Mouse (Mus musculus) megakaryocyte progenitor cell, adult 5-6 weeks (primary cell): ENCODE measurements around the gene Plxna4. TPM values are rescaled to one million over a fixed set of nuclear protein-coding genes. Genes with fewer than 3 reads are reported as not detected.

Experiments used
- ATAC-seq: replicated peaks from 2 replicates; pipeline ENCODE4 v1.8.0; 2016; ENCODE audit warnings: mild to moderate bottlenecking, moderate TSS enrichment, inconsistent platforms; ENCODE audit not compliant: poor library complexity
- total RNA-seq, 2 experiments: library from RNA; stranded (forward) in 1 of 2; stranded (reverse) in 1 of 2; fragments of 157-497, 149-512 nt in 1 of 2; fragments of 200-1000 nt in 1 of 2; gene quantifications; 2 replicates each; pipeline versions ENCODE4 v1.2.3 to v1.2.4; 2015 to 2017

Plxna4 gene
- total RNA-seq (2015) (0.05 TPM in 1 of 2 replicates, not detected in the other), total RNA-seq (2017) (under 0.01 and 0.14 TPM in 2 replicates)

DNA sequence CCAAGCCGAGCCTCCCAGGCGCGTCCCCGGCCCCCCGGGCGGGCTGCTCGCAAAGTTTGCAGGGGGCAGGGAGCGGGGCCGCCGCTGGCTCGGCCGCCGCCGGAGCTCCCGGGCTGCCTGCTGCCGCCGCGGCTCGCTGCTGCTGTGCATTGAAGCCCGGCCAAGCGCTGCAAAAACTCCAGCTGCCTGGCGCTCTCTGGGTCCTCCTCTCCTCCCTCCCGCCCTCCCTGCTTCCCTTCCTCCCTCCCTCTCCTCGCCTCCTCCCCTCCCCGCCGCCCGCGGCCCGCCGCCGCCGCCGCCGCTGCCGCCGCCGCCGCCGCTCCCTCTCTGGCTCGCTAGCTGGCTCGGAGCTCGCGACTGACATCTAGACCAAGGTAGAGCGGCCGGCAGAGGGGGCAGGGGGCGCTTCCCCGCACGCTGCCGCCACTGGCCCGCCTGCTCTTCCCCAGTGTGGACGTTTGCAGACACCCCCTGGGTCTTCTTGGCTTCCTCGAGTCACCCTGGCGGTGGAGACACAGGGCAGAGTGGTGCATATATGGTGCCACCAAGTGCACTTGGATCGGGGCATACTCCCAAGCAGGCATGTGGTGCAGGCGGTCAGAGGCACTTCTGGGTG lies at the start of gene Plxna4:
Gene Plxna4, minus strand, starts transcription at position 137 of the 616 bp plus-strand sequence.
- peak; percentile 35; the same call in 1 of the 2 replicates for ATAC-seq

DNA sequence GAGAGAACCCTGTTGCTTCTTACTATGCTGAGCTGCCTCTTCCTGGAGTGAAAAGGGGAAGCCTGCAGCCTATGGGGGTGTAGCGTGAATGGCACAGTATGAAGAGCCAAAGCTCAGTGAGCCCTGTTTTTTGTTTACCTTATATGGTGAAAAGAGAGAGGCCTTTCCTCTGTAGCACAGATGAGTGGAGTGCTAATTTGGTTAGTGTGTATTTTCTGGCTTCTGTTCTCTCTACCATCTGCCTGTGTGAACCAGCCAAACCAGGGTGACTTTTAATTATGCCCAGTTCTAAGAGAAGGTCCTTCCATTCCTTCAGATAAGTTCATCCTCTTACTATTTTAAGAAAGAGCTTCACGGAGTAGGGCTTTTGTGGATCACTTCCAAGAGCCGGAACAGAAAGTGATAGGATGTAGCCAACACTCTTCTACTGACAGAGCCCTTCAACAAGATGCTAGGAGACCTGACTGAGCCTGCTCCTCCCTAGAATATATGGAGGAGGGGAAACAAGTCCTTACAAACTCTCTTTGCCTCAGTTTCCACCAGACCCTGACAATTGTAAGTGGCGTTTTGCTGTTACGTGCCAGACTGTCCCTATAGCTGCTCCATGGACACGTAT lies 49.7 kb upstream of the Plxna4 start:
- ATAC-seq = no peak

DNA sequence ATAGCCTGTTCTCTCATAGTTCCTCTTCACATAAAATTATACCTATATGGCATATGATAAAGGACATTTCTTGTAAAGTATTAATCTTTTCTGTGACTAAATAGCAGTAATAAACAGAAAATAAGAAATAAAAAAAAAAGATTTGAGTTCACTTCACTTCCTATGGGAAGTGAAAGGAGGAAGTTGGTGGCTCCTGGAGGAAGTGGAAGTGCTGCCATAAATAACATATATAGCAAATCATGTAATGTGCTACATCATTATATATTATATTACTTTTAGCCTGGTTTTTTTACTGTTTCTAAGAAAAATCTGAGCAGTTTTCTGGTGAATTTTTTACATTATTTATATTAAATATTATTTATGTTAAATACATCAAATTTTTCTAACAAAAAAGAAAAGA lies 22.7 kb upstream of the Plxna4 start:
- no peak for ATAC-seq

DNA sequence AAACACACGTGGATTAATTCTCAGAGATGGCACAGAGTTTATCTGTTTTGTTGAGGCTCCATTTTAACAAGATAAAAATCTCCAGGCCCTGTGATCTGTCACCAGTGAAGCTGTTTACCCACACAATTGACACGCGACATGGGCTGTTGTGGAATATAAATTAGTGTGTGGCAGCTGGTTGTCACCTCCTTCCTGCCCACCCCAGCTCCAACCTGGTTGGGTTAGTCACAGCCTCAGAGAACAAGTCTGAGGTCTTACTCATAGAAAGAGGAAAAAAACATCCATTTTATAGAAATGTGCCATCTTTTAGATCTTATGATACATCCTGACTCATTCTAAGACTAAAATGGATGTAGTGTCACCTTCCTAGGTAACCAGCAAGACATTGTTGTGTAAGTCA lies 18.8 kb upstream of the Plxna4 start:
- no peak for ATAC-seq

DNA sequence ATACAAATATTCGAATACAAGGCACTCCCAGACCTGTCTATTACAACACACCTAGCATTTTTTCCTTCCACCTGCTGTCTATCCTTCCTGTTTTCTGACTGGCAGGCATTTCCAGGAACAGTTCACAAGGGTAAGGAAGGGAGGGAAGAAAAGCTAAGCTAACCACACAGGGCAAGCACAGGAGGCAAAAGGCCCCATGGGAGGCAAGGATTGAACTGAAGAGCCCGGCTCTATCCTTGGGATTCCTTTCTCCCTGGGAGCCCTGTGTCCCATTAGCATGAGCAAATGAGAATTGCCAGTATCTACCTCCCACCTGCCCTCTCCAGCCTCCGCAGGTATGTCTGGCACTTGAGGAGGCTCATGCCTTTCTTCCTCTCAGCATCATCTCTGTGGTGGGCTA lies 17.6 kb upstream of the Plxna4 start:
- ATAC-seq = no peak

DNA sequence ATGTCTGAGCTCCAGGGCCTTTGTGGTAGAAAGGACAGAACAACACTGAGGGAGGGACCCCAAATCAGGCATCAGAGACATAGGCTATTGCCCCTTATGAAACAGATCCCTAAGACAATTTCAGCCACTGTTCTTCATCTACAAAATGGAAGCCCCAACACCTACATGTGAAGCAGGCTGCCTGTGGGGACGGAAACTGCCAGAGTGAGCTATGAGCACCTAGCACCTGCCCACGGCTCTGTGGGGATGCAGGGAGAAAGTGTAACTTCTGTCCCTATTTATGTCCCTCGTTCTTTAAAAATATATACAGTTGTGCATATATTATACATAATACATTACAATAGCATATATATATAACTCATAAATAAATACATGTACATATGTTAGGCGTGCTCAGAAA lies 16.9 kb upstream of the Plxna4 start:
- ATAC-seq = no peak

DNA sequence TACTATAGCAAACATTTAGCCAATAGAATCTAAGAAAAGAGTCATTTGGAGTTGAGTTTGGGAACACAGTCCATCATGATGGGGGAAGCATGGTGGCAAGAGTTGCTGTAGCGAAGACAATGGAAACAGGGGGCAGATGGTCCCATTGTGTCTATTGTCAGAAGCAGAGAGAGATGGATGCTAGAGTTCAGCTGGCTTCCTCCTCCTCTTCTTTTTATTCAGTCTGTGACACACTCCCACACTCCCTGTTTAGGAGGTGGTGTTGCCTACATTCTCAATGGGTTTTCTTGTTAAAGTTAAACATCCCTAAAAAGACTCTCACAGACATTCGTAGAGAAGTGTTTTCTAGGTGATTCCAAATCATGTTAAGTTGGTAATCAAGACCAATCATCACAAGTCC lies 14.1 kb upstream of the Plxna4 start:
- no peak for ATAC-seq

DNA sequence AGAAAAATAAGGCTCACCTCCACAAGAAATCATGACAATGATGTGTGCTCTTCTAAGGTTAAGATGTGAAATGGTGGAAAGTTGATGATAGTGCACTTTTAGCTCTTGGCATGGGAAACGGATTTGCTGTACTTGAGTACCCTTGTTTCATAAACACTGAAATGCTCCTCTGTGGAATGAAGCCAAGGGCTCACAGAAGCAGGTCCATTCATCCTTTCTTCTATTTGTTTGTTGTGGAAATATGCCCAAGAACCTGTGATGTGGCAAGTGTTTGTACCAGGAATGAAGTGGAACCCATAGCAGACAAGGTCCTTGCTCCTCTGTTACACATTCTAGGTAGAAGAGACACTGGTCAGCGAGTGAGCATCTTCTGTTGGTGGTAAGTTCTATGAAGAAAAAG lies 13.3 kb upstream of the Plxna4 start:
- ATAC-seq = no peak

DNA sequence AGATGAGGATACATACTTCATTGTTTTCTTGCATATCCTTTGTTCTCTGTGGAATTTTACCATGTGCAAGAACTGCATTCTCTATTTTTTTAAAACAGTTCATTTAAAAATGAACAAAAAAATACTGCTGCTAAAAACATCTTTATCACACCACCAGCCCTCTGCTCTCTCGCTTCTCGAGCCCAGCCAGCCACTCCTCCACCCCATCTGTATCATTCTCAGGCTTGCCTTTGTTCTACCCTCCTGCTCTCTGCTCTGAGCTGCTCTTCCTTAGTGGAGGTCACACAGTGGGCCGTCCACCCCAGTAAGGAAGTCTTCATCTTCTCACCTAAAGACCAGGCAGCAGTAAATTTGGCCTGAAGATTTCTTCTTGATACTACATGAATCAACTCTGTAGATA lies 7.6 kb upstream of the Plxna4 start:
- ATAC-seq = no peak

DNA sequence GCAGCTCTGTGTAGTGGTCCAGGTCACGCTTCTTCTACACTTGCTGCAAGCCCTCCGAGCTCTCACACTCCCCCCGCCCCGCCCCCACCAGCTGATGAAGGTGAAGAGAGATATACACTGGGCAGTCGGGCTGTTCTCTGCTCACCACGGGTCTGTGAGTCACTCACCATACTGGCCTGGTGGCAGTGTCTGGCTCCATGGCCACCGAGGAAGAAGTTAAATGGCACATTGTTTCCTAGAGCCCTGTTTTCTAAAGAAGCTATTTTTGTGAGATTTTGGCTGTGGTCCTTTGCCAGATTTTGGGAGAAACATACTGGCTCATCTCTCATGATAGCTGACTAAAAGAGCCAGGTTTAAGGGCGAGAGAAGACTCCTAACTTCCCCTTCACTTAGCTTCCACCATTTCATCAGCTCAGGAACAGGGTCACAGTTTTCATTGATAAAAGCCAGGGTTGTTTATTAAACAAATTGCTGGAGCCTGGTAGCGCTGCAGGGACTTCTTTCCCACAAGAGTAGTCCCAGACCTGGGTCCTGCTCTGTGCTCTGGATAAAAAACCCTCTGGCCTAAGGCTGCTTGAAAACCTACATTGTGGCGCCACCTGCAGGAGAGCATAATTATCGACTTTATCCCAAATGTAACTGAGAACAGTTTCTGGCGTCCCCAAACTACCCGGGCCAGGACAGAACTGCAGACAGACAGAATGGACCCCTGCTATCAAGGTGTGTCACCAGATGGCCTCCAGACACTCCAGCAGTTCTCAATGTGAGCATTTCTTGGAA lies 3.2 kb upstream of the Plxna4 start:
- peak; percentile 71 for ATAC-seq

DNA sequence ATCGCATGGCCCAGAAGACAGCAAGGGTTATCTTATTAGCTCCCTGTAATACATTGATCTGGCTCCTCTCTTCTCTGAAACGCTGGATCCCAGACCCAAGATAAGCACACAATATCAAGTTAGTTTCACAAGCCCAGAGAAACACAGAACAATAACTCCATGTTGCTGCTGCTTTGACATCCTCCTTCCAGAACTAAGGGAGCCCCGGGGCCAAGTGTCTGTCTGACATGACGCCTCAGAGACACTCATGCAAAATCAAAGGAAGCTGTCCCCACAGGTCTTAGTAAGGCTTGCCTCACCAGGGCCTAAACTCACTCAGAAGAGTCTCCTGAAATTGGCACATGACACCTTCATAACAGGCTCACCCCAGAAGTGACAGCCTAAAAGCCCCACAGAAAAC lies 1.6 kb upstream of the Plxna4 start:
- no peak for ATAC-seq

DNA sequence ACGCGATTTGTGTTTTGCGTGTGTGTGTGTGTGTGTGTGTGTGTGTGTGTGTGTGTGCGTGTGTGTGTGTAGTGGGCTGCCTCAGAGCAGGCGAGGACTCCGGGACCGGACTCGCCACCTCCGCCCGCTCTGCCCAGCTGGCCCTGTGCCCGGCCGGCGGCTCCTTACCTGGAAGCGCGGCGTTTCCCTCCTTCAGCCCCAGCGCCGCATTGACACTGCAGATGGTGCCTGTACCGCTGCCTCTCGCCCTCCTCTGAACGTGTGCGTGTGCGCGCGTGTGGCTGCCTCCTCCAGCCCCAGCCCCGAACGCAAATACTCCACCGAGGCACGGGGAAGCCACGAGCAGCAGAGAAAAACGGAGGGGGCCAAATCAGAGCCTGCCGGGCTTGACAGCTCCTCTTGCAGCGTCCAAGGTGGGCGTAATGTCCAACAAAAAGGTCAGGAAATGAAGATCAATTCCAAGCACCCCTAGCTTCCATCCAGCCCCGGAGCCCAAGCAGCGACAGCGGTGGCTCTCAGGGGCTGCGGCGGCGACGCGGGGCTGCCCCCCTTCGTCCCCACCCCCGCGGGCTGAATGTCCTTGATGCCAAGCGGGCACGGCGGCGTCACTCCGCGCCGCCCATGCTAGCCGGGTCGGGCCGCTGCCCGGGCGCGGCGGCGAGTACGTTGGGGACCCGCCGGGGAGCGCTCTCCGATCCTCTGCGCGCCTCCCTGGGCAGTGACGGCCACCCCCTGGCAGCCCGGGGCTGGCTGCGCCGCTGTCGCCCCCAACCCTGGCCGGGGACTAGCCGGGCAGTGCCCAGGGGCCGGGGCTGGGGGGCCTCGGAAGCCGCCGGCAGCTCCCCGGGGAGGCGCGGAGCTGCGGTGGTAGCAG lies 619 bp downstream of the Plxna4 start:
- no peak for ATAC-seq

DNA sequence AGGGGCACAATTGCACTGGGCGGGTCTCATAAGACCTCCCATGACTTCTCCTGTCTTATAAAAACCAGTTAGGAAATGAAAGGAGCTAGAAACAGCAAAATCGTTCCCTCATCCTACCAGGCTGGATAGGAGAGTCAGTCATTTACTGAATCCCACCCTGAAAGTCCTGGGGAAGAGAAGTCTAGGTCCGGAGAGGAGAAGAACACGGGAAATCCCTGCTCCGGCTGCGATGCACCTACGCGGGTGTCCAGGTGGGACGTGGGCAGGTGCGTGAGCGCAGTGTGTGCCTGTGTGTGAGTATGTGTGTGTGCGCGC lies 1.2 kb downstream of the Plxna4 start:
- no peak for ATAC-seq

DNA sequence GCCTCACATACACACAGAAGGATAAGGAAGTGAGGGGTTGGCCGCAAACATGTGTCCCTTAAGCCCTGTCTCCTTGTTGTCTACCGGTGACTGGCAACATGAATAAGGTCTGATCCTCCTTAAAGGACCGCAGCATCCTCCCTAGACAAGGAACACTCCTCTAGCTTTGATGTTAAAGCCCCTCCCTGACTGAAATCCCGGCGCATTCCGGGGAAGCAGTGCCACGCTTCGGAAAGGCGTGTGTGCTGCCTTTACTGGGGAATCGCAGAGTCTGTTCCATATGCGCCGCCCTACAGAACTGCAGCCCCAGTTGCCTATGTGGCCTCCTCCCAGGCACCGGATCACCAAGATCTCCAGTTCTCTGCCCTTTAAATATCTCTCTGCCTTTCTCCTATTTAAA lies 1.6 kb downstream of the Plxna4 start:
- ATAC-seq = peak; percentile 33; the same call in 1 of the 2 replicates

DNA sequence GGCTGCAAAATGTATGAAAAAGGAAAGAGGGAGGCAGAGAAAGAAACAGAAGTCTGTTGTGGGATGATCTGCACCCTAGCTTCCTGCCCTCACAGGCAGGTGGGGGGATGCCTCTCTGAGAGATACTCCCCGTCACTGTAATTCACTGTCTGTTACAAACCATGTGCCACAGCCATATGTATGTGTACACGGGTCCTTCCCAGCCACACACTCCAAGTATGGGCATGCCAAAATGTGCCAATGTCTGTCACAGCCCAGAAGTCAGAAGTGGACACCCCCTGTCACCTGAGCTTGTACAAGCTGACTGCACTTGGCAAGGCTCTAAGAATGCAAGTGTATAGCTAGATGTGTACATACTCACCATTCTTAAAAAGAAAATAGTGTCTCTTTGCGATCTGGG lies 2.8 kb downstream of the Plxna4 start:
- no peak for ATAC-seq

DNA sequence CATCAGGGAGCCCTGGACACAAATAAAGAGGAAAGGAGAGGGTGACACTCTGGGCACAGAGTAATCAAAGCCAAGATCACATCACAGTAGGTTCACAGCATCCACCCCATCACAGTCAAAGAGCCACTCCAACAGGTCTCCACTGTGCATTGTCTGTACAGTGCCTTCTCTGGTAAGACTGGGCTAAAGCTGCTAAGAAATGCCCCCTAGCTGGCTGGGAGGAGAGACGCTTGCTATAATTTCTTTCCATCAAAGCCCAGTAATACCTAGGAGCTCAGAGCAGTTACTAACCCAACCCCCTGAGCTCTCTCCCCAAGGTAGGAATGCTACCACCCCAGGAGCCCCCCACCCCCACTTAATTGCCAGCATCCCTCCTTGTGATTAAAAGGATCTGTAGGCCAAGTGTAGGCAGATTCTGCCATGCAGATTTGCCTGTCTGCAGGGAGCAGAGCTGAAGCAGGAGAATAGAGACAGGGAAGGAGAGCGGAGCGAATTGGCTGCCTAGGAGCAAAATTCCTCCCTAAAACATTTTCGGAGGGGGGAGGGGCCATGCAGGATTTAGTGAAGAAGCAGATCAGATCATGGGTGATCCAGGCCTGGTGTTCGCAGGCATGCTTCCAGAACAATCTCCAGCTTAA lies 3.6 kb downstream of the Plxna4 start:
- ATAC-seq = no peak

DNA sequence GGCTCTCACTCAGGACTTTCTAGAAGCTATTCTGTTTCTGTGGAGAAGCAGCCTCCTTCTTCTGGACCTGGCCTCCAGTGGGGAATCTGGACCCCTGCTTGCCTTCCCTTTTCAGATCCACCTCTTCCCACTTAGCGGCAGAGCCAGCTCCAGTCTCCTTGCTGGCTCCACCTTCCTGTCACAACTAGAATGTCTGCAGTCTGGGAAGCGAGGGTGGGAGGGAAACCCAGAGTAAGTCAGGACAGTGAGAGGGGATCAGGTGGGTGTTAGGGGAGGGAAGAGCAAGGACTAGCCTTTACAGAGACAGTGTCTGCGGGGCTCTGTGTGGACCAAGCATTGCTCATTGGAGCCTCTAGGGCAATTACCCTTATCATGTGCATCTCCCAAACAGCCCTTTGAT lies 4.4 kb downstream of the Plxna4 start:
- no peak for ATAC-seq

DNA sequence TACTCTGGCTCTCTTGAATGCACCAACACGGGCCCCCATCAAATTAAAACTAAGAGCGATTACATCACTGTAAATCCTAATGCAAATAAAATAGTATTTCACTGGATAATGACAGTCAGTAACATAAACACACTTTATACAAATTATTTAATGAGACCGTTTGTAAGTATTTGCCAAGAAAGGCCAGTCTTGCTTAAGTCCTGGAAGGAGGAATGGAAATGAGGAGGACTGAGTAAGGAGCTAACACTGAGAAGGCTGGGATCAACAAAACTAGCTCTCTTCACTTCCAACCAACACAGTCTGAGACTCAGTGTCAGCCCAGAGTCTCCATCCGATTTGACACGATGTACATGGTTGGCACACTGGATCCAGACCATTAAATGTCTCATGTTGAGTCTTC lies 16.5 kb downstream of the Plxna4 start:
- ATAC-seq = no peak

DNA sequence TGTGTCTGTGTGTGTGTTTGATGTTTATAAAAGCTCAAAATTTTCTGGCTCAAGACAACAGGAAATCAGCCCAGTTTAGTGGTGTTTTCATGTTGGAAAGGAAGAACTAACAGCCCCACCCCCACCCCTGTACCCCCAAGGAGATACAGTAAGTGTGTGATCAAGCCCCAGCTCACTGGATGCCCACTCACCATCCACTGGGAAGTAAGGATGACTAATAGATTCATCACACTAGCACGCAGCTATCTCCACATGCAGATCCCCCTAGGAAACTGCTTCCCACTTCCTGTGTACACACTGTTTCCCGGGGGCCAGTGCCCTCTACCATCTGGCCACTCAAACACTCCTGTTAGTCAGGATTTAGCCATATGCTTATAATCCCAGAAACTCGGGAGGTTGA lies 17.5 kb downstream of the Plxna4 start:
- no peak for ATAC-seq

DNA sequence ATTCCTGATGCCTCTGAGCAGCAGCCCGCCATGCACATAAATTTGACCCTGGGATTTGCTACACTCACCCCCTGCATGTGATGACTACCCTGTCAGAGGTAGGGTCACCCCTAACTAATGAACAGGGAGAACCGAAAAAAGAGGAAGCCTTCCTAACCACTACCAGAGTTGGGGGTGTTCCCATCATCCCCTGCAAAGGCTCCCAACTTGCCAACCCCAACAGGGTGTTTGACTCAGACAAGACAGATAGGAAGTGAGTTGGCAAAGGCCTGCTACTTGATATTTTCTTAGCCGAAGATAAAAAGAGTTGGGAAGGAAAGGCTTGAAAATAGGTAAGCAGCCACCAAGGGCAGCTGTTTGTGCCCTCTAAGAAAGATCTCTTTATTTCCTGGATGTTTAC lies 18.1 kb downstream of the Plxna4 start:
- peak; percentile 91 for ATAC-seq

DNA sequence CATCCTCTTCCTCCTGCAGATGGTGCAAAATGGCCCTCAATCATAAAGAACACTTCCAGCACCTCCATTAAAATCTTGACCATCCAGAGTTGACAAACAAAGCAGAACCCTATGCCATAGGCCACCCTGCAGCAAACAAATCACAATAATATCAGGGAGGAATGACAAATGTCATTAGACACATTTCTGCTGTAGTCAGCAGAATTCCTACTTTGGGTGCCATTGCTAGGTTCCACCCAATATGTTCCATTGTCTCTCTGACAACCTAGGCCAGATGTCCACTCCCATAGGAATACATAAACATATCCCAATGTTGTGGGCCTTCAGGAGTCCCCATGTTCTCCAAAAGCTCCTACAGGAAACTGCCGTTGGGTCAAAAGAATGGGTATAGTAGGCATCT lies 41.1 kb downstream of the Plxna4 start:
- no peak for ATAC-seq
